Mouse (Mus musculus): ENCODE data around the gene Krtap29-1.

Gene Krtap29-1

GRCm38 (mm10) chr11:99978953-99979352, at the start of gene Krtap29-1:
Krtap29-1 (minus strand) TSS chr11:99979053.
- CTCF ChIA-PET: no interaction called here

- CTCF ChIA-PET: no interaction called here
Observed at GRCm38 (mm10) chr11:100021438-100021837, 42.6 kb upstream of the Krtap29-1 start.

DNA sequence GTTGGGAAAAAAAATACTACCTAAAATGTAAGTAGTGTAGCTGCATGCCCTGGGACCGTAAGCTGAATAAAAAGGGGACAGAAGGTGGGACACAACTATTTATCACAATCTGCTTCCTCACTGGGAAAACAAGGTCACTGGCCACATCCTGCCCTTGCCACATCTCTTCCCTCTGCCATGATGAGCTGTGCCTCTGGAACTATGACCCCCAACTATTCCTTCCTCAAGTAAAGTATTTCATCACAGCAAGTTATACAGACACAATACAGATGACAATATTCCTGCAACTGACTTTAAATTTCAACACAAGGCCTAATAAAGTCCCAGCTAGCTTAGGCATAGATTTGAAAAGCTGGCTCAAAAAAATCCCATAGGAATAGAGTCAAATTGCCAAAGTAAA, 40.6 kb upstream of the Krtap29-1 start:
- CTCF ChIA-PET: no interaction called here

DNA sequence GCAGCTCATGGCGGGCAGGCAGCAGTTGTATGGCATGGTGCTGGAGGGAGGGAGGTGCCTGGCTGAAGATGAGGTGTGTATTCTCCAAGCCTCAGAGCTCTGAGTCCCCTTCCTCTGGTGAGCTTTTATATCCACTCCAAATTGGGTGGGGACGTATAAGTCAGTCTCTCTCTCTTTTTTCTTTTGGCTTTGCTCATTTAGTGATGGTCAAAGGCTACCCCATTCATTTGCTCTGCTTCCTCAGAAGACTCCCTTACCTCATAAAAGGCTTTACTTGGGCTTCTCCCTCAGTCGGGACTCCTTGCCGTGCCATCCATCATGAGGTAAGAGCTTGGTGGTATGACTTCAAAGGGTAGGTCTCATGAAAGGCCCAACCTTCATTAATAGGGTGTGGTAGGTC, 37.3 kb upstream of the Krtap29-1 start, which contains the start of gene Krt33a:
Gene Krt33a, minus strand, starts transcription at position 101 of the 400 bp plus-strand sequence.
- CTCF ChIA-PET: interaction anchor here (1.0 kb wide), 1 partner anchor 10 kb away, joined by 3 read pairs; no protein-coding TSS in a partner anchor

DNA sequence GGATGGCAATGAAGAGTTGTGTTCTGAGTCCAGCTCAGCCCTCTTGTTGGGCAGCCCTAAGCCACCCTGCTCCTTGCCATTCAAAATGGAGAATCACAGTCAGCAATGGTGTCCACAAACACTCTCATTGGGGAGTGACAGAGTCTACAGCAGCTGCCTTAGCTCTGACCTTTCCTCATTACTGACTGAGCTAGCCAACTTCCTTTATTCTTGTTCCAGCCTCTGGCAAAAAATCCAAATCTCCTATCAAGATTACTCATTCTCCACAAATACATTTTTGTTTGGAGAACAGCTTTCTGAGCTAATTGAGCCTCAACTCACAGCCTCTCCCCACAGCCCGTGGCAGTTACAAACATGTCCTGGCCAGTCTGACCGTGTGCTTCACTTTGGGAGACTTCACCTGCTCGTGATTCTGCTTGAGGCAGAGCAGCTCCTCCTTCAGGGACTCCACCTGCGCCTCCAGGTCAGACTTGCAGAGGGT, 34.9 kb upstream of the Krtap29-1 start:
- CTCF ChIA-PET: no interaction called here

DNA sequence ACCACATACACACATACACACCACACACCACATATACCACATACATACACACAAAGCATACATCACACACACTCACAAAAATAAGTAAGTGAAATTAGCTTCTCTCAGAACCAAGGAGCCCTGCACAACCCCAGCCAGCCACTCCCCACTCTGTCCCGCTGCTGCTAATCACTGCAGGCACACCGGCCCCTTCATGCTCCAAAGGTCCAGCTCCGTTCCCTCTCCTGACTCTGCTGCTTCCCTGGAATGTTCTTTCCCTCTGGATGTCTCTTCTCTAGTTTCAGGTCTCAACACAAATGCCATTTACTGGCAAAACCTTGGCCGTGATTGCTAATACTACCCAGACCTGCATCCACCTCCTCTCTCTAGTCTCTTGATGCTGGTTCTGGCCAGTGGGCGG, 31.8 kb upstream of the Krtap29-1 start:
- CTCF ChIA-PET: no interaction called here

- CTCF ChIA-PET: no interaction called here
Observed at GRCm38 (mm10) chr11:100008336-100008735, 29.5 kb upstream of the Krtap29-1 start.

GRCm38 (mm10) chr11:100006624-100007023, 27.8 kb upstream of the Krtap29-1 start:
- CTCF ChIA-PET: no interaction called here

- CTCF ChIA-PET: interaction anchor here (0.6 to 0.9 kb wide), 2 partner anchors 10 to 630 kb away, joined by 3 read pairs; partner anchors contain the start of gene Krt33a
Observed at GRCm38 (mm10) chr11:100005905-100006304, 27.1 kb upstream of the Krtap29-1 start.

- CTCF ChIA-PET: no interaction called here
Observed at GRCm38 (mm10) chr11:100004846-100005245, 26.0 kb upstream of the Krtap29-1 start.

DNA sequence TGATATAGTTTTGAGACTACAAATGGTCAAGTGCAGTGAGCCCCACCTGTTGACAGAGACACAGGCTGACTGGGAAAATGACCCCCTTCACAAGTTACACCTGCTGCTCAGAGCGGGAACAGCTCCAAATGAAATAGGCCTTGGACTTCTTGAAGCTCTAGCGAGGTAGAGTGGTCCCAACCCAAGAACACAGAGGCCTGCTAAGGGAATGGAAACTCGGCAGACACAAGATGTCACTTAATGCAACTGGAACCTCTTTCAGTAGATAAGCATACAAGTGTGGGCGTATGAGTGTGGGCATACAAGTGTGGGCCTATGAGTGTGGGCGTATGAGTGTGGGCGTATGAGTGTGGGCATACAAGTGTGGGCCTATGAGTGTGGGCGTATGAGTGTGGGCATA, 20.2 kb upstream of the Krtap29-1 start:
- CTCF ChIA-PET: no interaction called here

- CTCF ChIA-PET: no interaction called here
Observed at GRCm38 (mm10) chr11:99994384-99994661, 15.5 kb upstream of the Krtap29-1 start.

DNA sequence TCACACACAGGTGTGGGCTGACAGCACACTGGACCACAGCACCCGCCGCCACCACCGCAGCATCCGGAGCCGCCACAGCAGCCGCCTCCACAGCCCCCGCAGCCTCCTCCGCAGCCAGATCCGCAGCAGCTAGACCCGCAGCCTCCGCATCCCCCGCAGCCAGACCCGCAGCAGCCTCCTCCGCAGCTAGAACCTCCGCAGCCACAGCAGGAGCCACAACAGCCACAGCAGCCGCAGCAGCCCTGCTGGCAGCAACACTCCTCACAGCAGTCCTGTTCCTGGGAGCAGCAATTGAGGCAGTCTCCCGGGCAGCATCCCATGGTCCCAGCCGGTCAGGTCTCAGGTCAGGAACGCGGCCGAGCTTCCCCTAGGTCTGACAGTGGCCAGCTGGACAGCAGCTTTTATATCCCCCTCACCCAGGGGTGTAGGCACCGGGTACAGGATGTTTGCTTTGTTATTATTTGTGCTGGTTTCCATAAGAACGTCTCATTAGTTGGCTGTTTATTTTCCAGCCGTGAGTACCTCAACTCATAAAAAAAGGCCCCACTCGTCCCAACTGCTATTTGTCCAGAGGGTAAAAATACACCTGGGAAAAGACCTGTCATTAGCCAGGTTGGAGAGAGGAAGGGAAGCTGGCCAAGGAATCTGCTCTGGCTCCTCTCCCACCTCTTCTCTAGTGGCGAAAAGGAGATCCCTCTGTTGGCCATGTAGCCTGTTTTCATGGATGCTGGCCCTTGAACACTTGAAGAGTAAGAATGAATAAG, 14.9 kb upstream of the Krtap29-1 start, which contains the start of gene Krtap17-1:
Gene Krtap17-1, minus strand, starts transcription at position 375 of the 764 bp plus-strand sequence.
- CTCF ChIA-PET: no interaction called here

GRCm38 (mm10) chr11:99990571-99990970, 11.7 kb upstream of the Krtap29-1 start:
- CTCF ChIA-PET: no interaction called here

- CTCF ChIA-PET: no interaction called here
Observed at GRCm38 (mm10) chr11:99989881-99990405, 11.1 kb upstream of the Krtap29-1 start.

DNA sequence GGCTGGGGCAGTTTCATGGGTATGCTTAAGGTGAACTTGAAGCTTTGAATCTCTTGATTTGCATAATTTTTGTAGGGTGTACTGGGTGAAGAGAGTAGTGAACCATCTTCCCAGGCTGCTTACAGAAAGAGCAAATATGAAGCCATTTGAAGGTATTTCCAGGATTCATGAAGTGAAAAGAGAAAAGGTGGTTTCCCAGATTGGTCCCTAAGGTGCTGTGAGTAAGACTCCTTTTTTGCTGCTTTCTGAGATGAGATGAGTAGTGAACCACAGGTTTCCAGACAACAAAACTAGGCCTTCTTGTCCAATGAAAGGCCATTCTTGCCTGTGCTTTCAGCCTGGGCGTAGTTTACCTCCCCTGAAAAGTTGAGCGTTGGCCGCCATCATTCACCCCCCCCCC, 9.7 kb upstream of the Krtap29-1 start:
- CTCF ChIA-PET: no interaction called here

- CTCF ChIA-PET: no interaction called here
Observed at GRCm38 (mm10) chr11:99986180-99986647, 7.4 kb upstream of the Krtap29-1 start, which contains the start of gene Krtap16-1. Krtap16-1 (minus strand) TSS chr11:99986597.

DNA sequence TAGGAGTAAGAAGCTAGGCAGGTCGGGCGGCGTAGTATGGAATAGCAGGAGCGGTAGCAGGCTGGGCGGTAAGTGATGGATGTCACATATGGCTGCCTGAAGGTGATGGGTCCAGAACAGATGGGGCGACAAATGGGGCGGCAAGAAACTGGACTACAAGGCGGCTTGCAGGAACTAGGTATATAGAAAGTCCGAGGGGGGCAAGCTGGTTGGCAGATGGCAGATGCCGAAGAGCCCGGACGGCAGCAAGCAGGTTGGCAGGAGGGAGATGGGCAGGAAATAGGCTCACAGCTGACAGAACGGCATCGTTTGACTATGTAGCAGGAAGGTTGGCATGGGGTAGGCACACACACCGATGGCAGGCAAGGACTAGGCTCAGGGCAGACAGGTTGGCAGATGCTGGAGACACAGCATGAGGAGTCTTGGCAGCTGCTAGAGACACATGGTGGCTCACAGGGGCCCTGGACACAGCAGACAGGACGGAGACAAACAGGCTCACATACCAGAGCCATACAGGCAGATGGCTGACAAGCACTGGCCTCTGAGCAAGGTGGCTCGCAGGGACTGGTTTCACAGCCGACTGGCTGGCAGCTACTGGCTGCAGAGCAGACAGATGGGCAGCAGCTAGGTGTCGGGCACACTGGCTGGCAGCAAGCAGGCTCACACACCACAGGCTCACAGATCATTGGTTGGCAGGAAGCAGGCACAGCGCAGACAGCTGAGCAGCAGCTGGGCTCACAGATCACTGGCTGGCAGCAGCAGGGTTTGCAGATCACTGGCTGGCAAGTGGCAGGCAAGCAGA, 6.6 kb upstream of the Krtap29-1 start:
- CTCF ChIA-PET: no interaction called here

DNA sequence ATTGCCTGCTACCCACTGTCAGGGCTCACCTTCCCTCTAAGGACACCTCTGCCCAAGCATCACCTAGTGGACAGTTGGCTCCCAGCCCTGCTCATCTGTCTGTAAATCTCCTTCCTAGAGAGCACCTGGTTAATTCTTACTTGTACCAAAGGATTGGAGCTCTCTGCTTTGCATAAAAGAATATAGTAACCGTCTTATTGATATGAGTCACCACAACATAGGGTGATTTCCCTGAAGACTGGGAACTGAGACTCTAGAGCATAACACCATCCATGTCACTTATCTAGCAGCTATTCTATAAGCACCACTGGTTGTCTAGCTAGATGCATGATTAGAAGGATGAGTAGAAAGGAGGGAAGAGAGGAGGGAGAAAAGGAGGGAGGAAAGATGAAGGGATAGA, 4.6 kb upstream of the Krtap29-1 start:
- CTCF ChIA-PET: no interaction called here

DNA sequence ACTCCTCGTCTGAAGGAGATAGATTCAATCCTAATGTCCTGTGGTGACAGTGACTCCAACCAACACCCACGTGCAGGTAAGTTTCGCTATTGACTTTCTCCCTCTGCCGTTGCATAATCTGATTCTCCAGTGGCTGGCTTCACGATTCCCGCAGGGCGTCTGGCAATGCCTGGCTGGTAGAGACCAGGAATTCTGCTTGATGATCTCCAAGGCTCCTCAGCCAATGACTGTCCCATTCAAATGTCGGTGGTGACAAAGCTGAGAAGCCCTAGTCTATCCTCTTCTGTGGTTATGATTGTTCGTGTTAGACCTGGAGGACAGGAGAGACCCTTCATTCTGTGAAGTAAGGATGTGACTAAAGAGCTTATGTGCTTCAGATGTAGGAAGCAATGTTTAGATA, 3.9 kb upstream of the Krtap29-1 start:
- CTCF ChIA-PET: no interaction called here

DNA sequence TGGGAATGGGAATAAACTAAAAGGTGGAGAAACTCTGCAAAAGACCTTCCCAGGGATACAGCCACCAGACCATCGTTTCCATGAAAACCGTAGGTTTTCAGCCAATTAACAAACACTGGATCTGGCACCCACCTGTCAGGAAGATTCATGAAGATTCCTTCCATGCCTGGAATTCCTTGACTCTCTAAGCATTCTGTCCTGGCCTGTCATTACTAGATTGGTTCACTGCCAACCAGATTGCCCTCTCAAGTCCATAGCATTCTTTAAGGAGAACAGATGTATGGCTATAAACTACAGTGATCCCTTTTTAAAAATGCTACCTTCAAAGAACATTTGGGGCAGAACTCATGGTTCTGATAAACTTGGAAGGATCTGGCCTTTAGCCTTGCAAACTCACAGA, 12.9 kb downstream of the Krtap29-1 start:
- CTCF ChIA-PET: no interaction called here

GRCm38 (mm10) chr11:99964213-99964612, 14.6 kb downstream of the Krtap29-1 start:
- CTCF ChIA-PET: no interaction called here

DNA sequence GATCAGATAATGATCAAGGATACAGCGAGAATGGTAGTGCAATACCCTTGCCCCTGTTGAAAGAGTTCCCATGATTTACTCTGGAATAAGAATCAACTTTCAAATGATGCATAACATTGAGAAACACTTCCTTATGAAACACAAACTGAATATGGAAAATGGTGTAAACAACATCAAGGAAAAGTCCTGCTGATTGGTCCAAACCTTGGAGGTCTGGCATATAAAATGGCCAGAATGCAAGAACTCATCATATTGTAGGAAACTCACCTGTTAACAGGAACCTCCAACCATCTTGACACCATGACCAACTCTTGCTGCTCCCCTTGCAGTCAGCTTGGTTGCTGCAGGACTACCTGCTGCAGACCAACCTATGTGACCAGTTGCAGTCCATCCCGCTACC, 30.7 kb downstream of the Krtap29-1 start, which contains the start of gene Krtap9-5:
Gene Krtap9-5, plus strand, starts transcription at position 301 of the 400 bp plus-strand sequence.
- CTCF ChIA-PET: no interaction called here
